Mouse (Mus musculus) kidney, postnatal 14 days (tissue): ENCODE results near the gene Bckdha.

Source experiments
- DNase-seq: peaks from one replicate; pipeline ENCODE4 v3.0.0; 2022; ENCODE audit warnings: mixed read lengths

The Bckdha gene

DNA sequence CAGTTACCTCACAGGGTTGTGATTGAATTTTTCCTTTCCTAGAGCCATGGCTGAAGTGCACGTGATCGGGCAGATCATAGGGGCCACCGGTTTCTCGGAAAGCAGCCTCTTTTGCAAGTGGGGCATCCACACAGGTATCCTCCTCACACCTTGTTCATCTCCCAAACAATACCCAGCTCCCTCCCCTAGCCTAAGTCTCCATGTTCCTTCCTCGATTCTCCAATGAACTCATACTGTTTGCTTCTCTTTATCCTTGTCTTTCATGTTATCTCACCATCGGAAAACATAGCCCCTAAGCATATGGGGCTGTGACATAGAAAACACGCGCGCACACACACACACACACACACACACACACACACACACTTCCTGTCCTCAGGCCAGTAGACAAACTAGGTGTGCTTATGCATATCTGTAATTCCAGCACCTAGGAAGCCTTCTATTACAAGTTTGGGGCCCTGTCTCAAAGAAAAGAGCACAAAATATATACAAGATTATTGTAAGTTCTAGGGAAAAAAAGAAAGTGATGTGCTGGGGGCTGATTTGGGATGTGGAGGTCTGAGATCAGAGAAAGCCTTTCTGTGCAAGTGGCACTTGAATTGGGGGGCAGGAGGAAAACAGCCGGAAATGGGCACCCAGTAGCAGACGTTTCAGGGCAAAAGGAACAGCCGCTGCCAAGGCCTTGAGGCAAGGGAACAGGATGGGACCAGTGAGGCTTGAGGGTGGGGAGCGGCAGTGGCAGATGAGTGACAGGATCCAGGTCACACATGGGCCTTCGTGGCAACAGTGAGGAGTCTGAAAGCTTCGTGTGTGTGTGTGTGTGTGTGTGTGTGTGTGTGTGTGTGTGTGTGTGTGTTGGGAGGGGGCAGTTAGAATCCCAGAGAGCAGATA lies 22.8 kb upstream of the Bckdha start:
- no peak for DNase-seq

DNA sequence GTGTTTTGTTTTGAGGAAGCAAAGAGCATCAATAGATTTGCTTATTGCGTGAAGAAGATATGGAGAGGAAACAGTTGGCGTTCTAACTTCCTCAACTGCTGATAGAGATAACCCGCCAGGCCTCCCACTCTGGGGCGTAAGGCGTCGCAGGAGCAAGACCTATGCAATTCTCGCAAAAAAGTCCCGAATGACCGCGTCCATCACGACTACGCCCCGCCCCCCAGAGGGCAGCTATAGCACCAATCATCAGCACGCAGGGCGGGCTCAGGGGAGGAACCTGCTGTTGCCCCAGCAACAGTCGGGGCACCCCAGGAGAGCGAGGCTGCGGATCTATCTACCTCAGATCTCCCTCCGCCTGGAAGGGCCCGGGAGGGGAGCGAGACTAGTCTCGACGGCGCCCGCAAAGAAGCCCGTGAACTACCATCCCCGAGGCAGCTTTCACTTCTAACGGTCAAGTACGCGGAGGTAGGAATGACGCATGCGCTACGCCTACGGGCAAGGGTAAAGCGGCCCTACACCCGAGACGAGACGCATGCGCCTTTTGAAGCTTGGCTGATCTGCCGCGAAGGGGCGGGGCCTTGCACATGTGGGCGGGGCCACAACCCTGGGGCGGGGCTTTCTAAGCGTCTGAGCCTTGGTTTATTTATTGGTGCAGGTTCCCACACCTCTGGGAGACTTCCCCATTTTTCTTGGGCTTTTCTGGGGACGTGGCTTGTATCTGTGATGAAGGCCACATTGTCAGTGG lies 21.9 kb upstream of the Bckdha start, which contains the start of gene B9d2:
Gene B9d2 (plus strand): TSS at position 267 of the 745 bp plus-strand sequence.
- DNase-seq: peak; percentile 97

- DNase-seq: no peak
These were observed 21.2 kb upstream of the Bckdha start for GRCm38 (mm10) chr7:25679971-25680370.

DNA sequence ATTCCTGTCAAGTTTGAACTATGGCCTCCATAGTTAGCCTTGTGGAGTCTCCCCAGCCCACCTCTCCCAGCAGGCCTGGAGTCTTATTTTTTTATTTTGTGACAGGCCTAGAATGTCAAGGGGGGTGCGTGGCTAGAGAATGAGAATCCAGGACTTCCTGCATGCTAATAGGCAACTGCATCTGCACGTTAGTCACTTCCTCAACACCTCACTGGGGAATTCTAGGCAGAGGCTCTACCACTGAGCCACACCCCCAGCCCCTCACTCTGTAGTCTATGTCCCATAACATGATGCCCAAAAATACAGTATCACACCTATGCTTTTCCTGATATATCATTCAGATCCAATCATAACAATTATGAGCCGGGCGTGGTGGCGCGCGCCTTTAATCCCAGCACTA lies 18.2 kb upstream of the Bckdha start:
- no peak for DNase-seq

- DNase-seq: peak; percentile 88
These were observed 17.5 kb upstream of the Bckdha start for GRCm38 (mm10) chr7:25676085-25676781.

- DNase-seq: no peak
These were observed 16.6 kb upstream of the Bckdha start for GRCm38 (mm10) chr7:25675405-25675804.

DNA sequence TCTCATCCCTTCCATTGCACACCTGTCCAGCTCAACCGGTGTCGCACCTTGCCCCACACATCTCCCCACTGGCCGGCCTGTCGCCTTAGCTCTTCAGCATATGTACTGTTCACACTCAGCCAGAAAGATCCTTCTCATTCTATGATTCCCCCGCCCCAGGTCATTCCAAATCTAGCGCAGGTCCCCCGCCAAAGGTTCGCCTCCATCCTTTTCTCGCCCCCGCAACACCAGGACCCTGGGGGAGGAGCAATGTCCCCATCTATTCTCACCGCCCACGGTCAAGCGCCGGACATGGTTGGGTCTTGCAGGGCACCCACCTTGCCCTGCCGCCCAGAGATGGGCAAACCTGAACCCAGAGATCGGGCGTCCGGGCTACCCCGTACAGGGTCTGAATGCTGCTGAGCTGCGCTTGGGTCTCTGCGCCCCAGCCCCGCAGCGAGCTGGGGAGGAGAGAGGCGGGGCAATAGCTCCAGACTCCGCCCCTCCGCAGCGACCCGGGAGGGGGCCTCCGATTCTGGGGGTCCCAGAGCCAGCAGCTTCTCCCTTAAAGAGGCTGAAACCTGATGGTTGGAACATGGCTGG lies 16.0 kb upstream of the Bckdha start, which contains the start of gene Tmem91:
Gene Tmem91 (minus strand): TSS at position 448 of the 582 bp plus-strand sequence.
- DNase-seq: no peak

GRCm38 (mm10) chr7:25674297-25674696 lies 15.5 kb upstream of the Bckdha start:
- no peak for DNase-seq

GRCm38 (mm10) chr7:25672442-25672841 lies 13.7 kb upstream of the Bckdha start:
- DNase-seq: no peak

DNA sequence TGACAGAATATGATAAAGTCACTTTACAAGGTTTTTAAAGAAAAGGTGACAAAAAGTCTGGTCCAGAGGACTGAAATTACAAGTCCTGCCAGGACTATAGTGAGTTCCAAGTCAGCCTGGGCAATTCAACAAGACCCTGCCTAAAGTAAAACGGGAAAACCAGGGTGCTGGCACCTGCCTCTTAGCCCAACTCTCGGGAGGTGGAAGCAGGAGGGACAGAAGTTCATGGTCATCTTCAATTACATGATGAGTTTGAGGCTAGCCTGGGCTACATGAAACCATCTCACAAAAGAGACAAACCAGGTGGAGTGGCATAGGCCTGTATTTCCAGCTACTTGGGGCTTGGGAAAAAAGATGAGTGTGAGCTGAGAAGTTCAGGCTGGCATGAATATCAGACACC lies 12.9 kb upstream of the Bckdha start:
- DNase-seq: no peak

DNA sequence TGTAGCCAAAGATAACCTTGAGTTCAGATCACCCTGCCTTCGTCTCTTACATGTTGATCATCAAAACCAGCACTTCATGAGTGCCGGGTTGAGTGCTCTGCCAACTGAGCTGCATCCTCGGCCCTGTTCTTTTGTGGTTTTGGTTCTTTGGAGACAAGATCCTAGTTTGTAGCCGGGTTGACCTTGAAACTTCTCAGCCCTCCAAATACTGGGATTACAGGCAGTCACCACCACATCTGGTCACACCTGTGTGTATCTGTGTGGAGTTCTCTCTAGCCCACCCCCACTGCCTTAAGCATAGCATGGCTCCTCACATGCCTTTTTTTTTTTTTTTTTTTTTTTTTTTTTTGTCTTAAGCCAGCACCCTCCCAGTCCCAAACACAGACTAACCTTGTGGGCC lies 11.3 kb upstream of the Bckdha start:
- no peak for DNase-seq

DNA sequence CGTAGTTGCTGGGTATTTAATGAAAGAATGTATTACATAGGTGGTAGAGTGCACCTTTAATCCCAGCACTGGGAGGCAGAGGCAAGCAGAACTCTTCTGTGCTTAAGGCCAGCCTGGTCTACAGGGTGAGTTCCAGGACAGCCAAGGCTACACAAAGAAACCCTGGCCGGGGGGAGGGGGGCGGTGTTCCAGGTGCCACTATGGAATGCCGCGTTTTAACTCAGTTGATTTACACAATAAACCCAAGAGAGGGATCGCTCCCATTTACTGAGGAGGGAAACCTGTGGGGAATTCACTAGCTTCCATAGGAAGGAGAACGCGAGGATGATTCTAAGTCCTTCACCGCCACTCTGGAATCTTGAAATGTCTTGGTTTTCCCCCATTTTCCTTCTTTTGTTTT lies 10.8 kb upstream of the Bckdha start:
- no peak for DNase-seq

DNA sequence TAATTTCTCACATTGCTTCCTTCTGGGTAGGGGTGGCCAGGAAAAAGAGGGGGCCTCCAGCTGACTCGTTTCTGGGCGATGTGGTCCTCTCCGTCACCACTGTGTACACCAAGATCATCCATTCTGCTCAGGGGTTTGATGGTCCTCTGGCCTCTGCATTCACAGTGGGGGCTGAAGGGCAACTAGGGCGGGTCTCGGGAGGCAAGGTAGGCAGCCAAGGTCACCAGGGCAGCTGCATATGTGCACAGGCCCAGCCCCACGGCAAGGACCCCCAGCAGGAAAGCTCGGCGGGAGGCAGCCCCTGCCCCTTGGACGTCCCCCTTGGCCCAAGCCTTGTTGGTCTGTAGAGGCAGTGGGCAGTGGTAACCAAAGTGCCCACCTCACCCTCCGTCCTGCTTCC lies 10.4 kb upstream of the Bckdha start:
- no peak for DNase-seq

- no peak for DNase-seq
These were observed 7.6 kb upstream of the Bckdha start for GRCm38 (mm10) chr7:25666381-25666780.

DNA sequence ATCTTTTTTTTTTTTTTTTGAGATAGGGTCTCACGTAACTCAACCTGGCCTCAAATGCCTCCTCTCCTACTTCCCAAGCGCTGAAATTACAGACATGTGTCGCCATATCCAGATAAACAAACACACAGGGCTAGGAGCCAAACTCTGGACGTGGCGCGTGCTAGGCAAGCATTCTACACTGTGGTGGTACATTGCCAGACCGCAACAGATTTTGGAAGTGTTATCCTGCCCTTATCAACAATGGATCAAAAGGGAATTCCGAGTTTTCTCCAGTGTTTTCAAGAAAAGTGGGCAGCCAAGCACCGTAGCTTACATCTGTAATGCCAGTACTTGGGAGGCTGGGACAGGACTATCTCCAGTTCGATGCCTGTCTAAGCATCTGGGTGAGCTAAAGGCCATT lies 996 bp downstream of the Bckdha start:
- DNase-seq: no peak

DNA sequence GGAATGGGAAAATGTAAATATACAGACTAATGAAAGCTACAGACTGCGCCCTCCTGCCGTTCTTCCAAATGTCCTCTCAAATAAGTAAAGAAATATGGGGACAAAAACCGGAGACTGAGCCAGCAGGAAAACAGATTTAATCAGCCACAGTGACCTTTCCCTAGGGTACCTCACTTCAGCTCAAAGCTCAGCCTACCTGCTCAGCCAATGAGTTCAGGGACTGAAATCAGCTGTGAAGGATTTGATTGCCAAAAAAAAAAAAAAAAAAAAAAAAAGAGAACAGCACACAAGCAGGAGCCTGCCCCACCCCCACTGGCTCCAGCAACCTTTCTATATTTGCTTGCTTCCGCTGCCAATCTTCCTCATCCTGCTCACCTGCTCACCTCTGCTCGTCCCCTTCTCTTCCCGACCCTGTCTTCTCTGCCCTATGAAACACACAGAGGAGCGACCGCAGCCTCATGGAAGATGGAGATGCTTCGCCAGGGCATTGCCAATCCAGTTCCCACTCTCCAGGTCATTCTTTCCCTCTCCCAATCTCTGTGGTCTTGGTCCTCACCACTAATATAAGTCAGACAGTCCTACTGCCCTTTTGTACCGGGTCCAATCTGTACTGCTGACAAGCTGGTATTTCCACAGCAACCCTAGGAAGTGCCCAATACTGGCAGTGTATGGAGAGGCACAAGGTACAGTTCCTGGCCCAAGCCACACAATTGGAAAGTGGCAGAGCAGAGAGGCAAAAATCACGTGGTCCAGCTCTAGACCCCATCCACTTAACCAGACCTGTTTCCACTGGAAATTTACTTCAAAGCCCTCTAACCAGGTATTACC lies 3.0 kb downstream of the Bckdha start:
- peak; percentile 62 for DNase-seq

- DNase-seq: no peak
These were observed 6.5 kb downstream of the Bckdha start for GRCm38 (mm10) chr7:25652244-25652759.

GRCm38 (mm10) chr7:25651281-25651680 lies 7.5 kb downstream of the Bckdha start:
- no peak for DNase-seq

- DNase-seq: no peak
These were observed 8.9 kb downstream of the Bckdha start for GRCm38 (mm10) chr7:25649839-25650238.

DNA sequence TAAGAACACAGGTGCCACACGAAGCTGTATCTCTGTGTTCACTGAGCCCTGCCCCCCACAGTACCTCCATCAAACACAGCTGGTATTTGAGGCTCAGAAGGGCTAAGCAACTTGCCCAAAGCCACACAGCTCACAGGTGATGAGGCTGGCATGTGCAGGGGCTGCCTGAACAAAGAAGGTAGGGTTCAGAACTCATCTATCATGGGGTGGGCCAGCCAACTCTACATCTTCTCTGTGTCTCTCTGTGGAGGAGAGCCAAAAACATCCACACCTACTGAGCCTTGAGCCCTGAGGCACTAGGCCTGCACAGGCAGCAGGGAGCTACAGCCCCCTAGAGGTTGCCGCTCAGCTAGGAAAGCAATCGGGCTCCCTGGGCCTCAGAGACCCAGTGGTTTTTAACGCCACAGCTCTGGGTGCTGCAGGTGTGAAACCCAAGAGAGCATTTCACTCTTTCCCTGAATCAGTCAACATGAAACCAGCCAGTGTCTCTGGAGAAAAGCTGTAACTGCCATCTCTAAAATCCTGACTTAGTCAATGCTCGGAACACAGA lies 11.1 kb downstream of the Bckdha start:
- no peak for DNase-seq

- DNase-seq: no peak
These were observed 13.7 kb downstream of the Bckdha start for GRCm38 (mm10) chr7:25645074-25645473.
